Mouse (Mus musculus) heart, adult 11 months (tissue): Measurements from ENCODE around the gene Apoc2.

Experiments used
- DNase-seq: peaks from one replicate; pipeline ENCODE4 v3.0.0; 2022

Apoc2 gene

GRCm38 (mm10) chr7:19628192-19628535 is 49.6 kb downstream of the Apoc2 start:
- DNase-seq, result no peak

GRCm38 (mm10) chr7:19627721-19628120 is 50.0 kb downstream of the Apoc2 start:
- peak; percentile 95 for DNase-seq

GRCm38 (mm10) chr7:19623433-19623832 is 54.3 kb downstream of the Apoc2 start:
- DNase-seq, result no peak

- DNase-seq, result no peak
Observed at GRCm38 (mm10) chr7:19622241-19622640, 55.5 kb downstream of the Apoc2 start.
